Mouse (Mus musculus): ENCODE results near the gene Znrf3.

Gene Znrf3

DNA sequence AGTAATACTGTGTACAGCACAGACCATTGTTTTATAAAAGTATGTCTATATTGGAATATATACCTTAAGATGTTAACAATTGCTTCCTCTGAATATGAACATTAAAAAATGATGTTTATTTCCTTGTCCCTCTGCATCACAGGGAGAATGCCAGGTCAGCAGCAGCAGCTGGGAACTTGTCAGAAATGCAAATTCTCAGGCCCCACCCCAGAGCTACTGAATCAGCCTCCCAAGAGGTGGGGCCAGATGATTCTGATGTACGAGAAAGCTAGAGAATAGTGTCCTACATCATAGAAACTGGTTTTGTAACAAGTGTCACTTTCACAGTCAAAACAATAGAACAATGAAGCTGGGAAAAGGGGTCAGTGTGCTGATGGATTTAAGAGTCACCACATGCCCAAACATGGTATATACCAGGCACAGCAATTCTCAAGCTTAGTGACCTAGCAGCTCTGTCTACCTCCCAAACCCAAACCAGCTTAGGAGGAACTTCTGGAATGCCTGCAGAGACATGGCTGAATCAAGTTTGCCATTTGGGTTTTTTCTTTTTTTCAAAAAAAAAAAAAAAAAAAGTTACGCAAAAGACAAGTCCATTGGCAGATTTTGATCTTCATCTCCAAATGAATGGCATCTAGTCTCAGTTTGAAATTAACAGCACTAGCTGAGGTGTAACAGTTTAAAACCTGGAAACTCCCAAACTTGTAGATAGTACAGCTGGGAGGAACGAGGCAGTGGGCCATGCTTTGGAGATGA is 46.2 kb downstream of the Znrf3 start:
- DNase-seq (ENCODE audit: low read depth, low spot score) = peak; percentile 66

DNA sequence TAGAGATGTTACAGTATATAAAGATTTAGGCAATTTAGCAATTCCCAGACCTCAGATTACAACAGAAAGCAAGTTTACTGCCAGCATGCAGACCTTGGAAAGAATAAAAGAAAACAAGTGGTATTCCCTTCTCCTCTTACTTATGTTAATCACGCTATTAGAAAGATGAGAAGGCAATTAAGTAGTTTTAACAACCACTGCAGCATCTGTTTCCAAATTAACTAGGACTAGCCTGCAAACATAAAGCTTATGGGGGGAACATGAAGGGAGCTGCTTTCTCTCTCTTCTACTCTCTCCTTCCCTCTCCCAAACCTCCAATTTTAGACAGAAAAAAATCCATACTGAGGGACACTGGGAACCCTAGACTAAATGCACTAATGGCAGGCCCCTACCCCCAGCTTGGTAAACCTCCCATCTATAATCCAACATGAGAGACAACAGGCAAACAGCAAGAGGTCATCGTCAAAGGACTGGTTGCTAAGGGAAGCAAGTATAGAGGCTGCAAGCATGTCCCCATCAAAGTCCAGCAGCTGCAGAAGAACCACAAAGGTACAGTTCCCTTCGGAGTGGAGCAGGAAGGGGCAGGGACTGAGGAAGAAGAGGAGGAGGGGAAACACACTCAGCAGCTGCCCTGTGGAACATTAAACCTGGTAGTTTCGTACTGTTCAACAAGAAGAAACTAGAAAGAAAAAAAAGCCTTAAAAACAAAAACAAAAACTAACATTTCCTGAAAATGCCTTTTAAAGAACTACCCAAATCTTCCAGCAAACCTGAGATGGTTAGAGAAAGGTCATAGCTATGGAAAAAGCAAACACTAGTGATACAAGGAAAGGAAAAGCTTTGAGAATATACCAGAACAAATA is 53.4 kb downstream of the Znrf3 start:
- peak; percentile 17 for DNase-seq (ENCODE audit: low read depth, low spot score)

DNA sequence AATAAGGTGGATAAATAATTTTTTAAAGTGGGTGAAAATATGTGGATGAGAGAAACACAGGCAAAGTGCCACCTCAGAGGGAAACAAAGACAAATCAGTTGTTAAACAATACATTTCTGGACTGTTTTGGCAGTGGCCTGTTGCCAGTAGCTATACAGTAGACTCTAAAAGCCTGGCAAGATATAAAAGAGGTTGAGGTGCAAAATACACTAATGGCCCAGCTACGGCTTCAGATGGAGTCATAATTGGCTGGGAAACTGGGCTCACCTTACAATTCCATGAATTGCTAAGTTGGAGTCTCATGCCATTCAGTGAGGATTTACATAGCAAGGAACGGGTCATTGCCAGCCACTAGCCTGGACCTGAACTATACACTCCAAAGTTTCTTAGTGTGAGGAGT is 62.0 kb downstream of the Znrf3 start:
- no peak for DNase-seq (ENCODE audit: low read depth, low spot score)

DNA sequence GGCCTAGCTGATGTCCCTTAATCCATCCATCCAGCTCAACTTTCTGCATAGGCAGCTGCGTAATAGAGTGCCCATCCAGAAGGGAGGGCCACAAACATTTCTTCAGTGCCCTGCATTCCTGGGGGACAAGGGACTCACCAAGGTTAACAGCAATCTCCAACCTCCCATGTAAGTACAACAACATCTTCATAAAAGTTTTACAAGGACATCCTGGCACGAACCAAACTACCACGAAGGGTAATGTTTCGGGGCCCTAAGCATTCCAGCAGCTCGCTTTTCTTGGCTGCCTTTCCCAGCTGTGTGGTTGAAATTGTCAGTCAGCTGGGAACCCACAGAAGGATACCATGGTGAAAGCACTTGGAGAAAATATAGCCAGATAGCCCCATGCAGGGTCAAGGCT is 63.4 kb downstream of the Znrf3 start:
- no peak for DNase-seq (ENCODE audit: low read depth, low spot score)

DNA sequence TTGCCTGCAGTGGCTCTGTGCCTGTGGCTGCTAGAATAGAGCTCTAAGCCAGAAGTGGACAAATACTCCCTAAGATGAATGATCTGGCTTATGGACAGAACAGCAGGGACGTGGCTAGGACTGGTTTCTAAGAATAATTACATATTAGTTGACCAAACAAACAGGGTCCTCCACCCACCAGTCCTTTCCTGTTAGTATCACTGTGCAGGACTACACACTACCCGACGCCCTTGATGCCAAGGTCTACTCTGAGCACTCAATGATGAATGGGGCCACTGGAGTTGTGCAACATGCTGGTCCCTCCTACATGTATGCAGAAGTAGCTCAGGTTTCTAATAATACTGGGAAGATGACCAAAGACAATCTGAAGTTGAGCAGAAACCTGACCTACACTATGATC is 64.4 kb downstream of the Znrf3 start:
- no peak for DNase-seq (ENCODE audit: low read depth, low spot score)

DNA sequence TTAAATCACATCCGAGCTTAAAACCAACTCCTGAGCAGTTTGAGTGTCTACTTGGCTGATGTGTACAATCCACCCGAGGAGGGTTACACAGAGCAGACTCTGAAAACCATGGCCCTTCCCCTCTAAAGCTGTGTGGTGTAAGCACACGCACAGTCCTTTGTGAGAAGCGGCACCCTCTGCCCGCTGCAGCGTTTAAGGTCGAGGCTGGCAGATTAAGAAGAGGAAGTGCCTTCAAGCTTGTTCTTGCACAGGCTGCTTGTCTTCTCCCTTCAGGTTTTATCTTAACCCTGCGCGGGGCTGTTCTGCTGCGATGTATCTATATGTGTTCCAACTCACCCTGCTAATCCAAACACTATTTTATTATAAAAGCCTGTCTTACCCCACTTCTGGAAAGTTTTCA is 75.5 kb downstream of the Znrf3 start:
- no peak for DNase-seq (ENCODE audit: low read depth, low spot score)

DNA sequence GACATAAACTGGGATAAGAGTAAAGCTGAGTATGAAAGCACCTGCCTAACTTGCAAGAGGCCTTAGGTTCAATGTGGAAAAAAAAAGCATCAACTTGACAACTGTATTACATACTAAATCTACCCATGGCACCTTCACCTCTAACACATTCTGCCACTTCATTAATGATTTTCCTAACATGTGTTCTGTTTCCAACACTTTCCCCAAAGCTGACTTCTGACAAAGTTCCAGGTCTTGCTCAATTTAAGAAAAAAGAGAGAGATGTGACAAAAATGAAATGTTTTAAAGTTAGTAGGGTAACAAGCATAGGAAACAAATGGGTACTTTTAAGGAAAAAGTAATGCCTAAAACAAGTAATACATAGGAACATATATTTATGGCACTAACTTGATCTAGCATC is 76.2 kb downstream of the Znrf3 start:
- no peak for DNase-seq (ENCODE audit: low read depth, low spot score)

DNA sequence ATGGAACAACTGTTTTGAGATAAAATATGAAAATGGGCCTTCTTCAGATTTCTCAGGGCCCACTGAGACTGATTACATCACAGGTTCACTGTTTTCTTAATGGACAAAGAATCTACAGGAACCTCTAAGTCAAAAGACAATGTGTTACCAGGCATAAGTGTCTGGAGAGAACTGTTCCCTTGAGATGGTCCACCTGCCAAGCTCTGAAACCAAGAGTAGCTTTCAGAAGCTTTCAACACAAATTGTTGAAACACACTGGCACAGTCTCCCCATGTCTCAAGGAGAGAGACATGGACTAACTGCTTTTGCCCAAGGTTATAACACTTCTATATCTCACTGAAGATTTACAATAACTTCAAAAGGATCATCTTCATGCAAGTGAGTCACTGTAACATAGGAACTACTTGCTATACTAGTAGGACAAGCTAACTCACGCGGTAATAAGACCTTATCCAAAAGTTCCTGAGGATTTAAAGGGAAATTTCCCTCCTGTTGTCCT is 89.3 kb downstream of the Znrf3 start:
- peak; percentile 6 for DNase-seq (ENCODE audit: low read depth, low spot score)

DNA sequence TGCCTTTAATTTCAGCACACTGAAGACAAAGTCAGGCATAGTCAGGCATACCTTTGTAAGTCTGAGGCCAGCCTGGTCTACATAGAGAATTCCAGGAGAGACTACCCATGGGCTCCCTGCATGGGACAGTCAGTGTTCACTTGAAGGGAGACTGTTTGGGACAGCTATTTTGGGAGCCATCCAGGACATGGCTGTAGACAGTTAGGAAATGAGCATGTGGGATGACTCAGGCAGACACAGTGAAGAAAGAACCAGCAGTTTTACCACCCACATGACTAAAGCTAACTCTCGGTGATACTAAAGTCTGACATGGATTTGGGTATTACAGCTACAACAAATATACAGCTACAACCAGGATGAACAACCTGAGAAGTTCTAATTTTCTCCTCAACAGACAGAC is 89.9 kb downstream of the Znrf3 start:
- DNase-seq (ENCODE audit: low read depth, low spot score) = peak; percentile 89

DNA sequence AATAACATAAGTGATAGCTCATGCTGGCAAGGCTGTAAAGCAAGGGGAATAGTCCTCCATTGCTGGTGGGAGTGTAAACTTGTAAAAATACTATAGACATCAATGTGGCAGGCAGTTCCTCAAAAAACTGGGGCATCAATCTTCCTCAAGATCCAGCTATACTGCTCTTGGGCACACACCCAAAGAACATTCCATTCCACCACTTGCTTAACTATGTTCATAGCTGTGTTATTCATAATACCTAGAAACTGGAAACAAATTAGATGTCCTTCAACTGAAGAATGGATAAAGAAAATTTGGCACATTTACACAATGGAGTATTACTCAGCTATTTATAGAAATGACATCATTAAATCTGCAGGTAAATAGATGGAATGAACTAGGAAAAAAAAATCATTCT is 91.6 kb downstream of the Znrf3 start:
- DNase-seq (ENCODE audit: low read depth, low spot score) = peak; percentile 25

DNA sequence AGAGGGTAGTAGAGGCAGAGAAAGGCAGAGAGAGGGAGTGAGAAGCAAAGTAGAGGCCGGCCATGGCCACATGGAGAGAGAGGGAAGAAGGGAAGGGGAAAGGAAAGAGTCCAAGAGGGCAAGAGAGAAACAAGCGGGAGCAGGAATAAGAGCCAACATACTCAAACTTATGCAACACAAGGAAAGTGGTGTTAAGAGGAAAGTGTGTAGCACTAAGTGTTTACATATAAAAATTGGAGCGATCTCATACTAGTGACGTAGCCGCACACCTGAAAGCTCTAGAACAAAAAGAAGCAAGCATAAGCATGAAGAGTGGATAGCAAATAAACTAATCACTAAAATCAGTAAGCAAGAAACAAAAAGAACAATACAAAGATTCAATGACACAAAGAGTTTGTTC is 95.2 kb downstream of the Znrf3 start:
- no peak for DNase-seq (ENCODE audit: low read depth, low spot score)

DNA sequence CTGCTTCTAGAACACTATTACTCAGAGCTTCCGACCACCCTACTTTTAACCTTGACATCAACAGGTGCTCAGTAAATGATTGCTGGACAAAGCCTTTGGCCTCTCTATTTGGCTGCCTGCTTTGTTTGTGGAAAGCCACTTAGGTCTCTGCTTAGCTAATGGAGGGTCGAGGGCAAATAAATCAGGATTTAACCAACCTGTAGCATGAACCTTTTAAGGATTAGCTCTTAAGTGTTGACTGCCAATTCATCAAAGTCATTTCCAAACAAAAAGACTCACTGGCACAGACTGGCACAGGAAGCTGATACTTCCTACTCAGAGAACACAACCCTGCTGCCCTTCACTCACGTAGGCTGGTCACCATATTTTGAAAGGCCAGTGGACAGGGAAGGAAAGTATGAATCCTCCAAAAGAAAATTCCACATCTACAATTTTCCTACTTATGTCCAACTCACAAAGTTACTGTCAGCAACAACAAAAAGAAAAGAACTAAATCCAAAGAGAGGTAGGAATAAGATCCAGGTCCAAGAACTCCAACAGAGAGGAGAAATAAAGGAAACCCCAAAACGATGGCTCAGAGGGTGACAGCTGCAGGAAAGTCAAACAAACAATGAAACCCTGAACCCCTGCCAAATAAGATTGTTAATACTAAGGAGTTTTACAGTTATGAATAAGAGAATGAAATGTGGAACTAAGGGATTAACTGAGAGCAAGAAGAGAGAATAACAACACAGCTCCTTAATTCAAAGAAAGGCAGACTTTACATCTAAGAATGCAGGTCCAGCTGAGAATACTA is 97.6 kb downstream of the Znrf3 start:
- no peak for DNase-seq (ENCODE audit: low read depth, low spot score)

DNA sequence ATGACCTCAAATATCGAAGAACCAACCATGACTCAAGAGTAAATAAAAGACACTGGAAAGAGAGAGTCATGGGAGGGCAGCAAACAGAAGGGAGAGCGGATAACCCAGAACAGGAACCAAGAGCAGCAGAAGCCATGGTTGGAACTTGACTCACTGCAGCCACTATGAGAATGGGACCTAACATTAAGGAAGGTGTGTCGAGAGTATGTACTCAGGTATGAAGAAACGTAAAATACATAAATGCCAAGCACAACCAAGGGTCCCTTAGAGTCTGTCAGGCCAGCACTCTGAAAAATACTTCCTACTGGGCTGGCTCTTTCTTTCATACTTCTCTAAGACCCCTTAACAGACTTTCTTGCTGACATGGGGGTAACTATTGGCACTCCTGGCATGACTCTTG is 100.9 kb downstream of the Znrf3 start:
- DNase-seq (ENCODE audit: low read depth, low spot score) = no peak

DNA sequence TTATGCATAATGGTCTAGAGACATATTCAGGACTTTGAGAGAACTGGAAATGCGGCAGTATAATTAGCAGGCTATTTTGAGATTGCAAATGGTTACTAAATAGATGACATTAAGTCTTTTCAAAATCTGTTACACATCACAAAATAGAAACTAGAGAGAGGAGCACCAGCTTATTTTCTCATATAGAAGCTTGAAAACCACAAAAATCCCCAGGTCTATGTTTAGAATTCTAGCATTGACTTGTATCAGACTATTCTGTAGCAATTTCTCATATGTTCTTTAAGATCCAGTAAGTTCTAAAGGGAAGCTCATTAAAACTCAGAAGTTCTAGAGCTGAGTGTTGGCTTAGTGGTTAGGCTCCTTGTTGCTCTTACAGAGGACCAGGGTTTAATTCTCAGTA is 104.9 kb downstream of the Znrf3 start:
- no peak for DNase-seq (ENCODE audit: low read depth, low spot score)

DNA sequence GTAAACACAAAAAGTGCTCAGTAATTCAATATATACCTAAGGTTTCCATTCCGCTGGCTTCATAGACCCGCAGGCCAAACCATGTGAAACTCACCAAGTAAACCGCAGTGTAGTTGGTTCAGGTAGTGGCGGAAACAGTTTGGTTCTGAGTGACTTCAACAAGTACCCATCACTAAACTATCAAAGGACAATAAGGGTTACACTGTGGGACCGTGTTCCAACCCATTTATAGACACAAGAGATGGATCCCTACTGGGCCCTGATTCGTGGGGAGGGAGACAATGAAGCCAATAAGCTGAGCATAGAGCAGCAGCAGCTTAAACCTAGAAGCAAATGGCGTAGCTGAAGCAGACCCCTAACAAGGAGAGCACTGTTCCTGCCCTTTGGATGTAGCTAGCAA is 107.8 kb downstream of the Znrf3 start:
- DNase-seq (ENCODE audit: low read depth, low spot score) = no peak

DNA sequence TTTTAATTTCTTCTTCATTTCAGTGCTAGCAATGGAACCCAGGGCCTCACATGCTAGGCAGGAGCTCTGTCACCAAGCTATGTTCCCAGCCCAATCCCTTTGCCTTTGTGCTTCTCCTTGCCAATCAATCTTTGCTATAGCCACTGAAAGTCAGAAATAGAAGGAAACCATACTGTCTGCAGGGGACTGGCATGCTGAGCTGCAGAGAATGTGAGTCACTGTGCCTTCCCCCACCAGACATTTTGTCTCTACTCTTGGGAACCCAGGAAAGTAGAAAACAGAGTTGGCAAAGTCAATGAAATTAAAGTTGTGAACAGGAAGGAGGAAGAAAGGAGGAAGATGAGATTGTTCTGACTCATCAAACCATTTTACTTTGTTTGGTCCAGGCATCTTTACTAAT is 108.4 kb downstream of the Znrf3 start:
- DNase-seq (ENCODE audit: low read depth, low spot score) = peak; percentile 65

DNA sequence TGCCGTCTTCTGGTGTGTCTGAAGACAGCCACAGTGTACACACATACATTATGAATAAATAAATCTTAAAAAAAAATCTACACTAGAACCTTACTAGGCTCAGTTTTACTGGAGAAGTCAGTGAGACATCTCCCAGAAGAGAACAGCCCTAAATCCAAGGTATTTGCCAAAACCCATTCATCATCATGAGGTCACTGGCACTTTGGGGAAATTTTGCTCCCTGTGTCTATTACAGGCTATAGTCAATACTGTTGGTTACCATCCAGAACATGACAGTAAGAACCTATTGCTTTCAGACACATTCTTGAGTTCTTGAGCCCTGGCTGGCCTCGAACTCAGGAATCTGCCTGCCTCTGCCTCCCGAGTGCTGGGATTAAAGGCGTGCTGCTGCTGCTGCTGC is 113.8 kb downstream of the Znrf3 start:
- no peak for DNase-seq (ENCODE audit: low read depth, low spot score)

DNA sequence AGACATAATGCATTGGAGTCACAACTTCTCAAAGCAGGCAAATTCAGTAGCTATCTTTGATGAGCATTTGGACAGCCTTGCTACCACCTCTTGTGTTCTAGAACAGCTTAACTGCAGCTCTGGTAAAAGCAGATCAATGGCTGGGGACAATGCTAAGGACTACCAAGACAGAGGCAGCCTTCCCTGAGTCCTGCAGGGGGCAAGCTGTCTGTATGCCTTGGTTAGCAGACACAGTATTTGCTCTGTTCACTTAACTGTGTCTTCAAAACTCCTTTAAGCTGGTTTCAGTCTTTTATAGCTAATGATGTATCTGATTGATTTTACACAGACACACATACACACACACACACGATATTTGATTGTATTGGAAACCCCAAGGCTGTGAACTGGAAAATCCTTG is 117.0 kb downstream of the Znrf3 start:
- DNase-seq (ENCODE audit: low read depth, low spot score) = no peak

DNA sequence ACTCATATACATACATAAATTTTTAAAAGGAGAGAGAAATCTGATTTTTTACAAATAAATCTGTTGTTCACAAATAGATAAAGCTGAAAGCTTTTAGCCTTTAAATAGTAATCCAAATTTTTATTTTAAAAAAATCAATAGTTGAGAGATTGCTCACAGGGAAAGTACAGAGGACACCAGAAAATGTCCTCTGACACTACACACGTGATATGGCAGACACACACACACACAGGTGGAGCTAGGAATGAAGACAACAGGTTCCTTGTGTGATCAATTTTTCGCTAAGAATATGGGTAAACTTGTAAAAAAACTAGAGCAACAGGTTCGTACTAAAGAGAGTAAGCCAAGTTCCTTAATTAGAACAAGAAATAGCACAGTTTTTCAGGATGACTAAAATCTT is 118.4 kb downstream of the Znrf3 start:
- DNase-seq (ENCODE audit: low read depth, low spot score) = no peak

DNA sequence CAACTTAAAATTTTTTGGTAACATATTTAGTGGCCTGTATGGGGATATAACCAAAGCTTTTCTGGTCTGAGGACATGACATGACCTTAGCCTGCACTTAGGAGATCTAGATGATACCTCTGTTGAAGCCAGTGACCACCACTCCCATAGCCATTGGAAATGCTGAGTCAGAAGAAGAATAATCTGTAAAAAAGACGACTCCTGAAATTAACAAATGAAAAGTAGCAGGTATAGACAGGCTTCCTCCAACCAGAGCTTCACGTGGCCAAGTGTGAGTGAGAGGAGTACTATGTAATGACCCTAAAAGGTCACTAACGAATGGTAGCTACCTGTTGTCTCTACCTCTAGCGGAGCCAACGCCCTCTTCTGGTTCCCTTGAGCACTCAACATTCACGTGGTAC is 119.4 kb downstream of the Znrf3 start:
- no peak for DNase-seq (ENCODE audit: low read depth, low spot score)

DNA sequence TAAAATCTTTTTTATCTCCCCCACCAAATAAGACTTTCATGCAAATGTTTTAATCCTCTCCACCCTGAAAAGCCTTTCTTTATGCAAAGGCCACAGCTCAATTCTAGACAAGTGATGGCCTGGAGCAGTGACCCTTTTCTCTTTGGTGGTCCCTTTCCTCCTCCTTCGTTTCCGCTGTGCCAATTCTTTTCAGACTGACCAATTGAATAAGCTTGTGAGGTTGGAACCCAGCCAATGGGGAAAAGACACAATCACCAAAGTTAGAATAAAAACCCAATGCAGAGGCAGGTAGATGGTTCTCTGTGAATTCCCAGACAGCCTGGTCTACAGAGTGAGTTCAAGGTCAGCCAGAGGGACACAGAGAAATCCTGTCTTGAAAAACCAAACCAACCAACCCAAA is 120.4 kb downstream of the Znrf3 start:
- DNase-seq (ENCODE audit: low read depth, low spot score) = no peak

DNA sequence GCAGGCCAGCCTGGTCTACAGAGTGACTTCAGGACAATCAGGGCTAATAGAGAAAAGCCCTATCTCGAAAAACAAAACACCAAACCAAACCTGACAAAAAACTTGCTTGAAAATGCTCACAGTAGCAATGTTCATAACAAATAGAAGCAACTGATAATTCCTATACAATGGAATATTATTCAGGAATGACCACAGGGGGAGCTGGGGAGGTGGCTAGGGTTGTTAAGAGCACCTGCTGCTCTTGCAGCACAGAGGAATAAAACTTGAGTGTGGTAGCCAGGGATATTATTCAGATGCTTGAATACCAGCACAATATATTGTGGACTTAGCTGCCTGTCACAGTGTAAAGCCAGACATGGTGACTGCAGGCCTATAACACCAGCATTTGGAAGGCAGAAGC is 123.0 kb downstream of the Znrf3 start:
- no peak for DNase-seq (ENCODE audit: low read depth, low spot score)

All from brain, adult 2 months (tissue).